Mouse (Mus musculus) C2C12 (cell line): ENCODE data around the gene Xxylt1.

Experiments used
- CTCF ChIP-seq: IDR thresholded peaks from one replicate; pipeline ENCODE4 v1.5.1; 2011; ENCODE audit not compliant: control insufficient read depth, insufficient read depth, insufficient read length
- USF1 ChIP-seq: IDR thresholded peaks from one replicate; pipeline ENCODE4 v1.6.1; 2011; ENCODE audit warnings: low read depth, mild to moderate bottlenecking, control low read depth, moderate library complexity

- TF ChIP-seq CTCF (no peak), USF1 (no peak)
Measured at GRCm38 (mm10) chr16:30915611-30916220, 165.5 kb downstream of the Xxylt1 start.
